Mouse (Mus musculus): Measurements from ENCODE around the gene Tnfrsf13c. TPM values are rescaled to one million over a fixed set of nuclear protein-coding genes. Genes with fewer than 3 reads are reported as not detected.

Gene Tnfrsf13c
- total and polyA plus RNA-seq, 3 experiments, result 204 to 287 (median 257) TPM

DNA sequence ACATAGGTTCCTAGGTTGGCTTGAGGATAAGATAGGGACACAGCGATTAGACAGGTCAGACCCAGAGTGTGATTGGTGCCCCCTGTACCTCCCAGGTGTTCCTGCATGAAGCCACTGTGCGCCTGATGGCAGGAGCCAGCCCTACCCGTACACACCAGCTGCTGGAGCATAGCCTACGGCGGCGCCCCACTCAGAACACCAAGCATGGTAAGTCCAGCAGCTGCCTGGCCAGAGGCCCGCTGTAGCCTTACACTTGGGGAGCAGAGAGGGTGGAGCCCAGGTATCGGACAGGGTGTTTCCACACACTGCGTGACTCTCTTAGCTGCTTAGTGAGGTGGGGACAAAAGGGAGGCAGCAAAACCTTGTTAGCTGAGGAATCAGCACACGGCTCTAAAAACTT is 21.1 kb downstream of the Tnfrsf13c start:
- H3K27ac ChIP-seq (ENCODE audit: insufficient read depth, low read depth), result 0 out of 2 replicates have a peak overlapping the region, but pooled peaks have one; percentile 3
- dilution Hi-C loops (cut with MboI; ENCODE audit: extremely low pct_ligation_motif_present, extremely low pct_unique_long_range_greater_than_20kb, low sequenced_read_pairs) (no loop called here), in situ Hi-C loops (cut with MboI; ENCODE audit: low pct_ligation_motif_present, low pct_unique_long_range_greater_than_20kb, low sequenced_read_pairs) (no loop called here)
- no peak for DNase-seq (ENCODE audit: extremely low read depth)
- peaks cover 92 to 99% of the 10 kb centered on the region in 2 experiments for H3K36me3 ChIP-seq (replicated peaks in 1 of 2; ENCODE audit: control insufficient read depth in 1 of 2, insufficient read depth in 1 of 2, low read length in 1 of 2)
- no peaks in the 10 kb centered on the region for H3K27me3 ChIP-seq (replicated peaks)
- H3K9ac ChIP-seq (ENCODE audit: insufficient read depth, low read depth), result no peak overlapping the region
- peaks cover 5% of the 10 kb centered on the region; the same call in 1 of the 2 replicates for H3K79me2 ChIP-seq (replicated peaks; ENCODE audit: control insufficient read depth, extremely low read depth, insufficient read depth, poor library complexity, severe bottlenecking)
- TF ChIP-seq MAZ (IDR thresholded peaks at IDR 0.05; ENCODE audit: low read depth, low read length) (no peak), CTCF (conservative IDR thresholded peaks at IDR 0.05 in 1 of 2, IDR thresholded peaks at IDR 0.05 in 1 of 2; ENCODE audit: low read depth in 2 of 2, low read length in 2 of 2) (no peak), JUND (conservative IDR thresholded peaks at IDR 0.05; ENCODE audit: low read depth, low read length) (no peak), USF2 (conservative IDR thresholded peaks at IDR 0.05; ENCODE audit: low read depth, low read length) (no peak), ZC3H11A (IDR thresholded peaks at IDR 0.05; ENCODE audit: low read depth, low read length) (no peak), UBTF (IDR thresholded peaks at IDR 0.05; ENCODE audit: low read depth, low read length) (no peak), ZNF384 (IDR thresholded peaks at IDR 0.05; ENCODE audit: low read depth, low read length) (no peak), TBP (conservative IDR thresholded peaks at IDR 0.05; ENCODE audit: low read depth, low read length) (no peak)
- no peak overlapping the region for H3K4me3 ChIP-seq (replicated peaks in 1 of 3; ENCODE audit: low read depth in 2 of 3, low read length in 2 of 3, poor library complexity in 1 of 3)
- H3K9me3 ChIP-seq (replicated peaks; ENCODE audit: low read length), result peaks cover 9% of the 10 kb centered on the region
- H3K4me2 ChIP-seq (ENCODE audit: insufficient read depth, low read depth, poor library complexity, severe bottlenecking), result no peak overlapping the region
- peaks cover 6 to 38% of the 10 kb centered on the region in 2 experiments; a peak in 3 of 4 replicates for H3K4me1 ChIP-seq (ENCODE audit: control insufficient read depth in 1 of 2, insufficient read depth in 2 of 2)

DNA sequence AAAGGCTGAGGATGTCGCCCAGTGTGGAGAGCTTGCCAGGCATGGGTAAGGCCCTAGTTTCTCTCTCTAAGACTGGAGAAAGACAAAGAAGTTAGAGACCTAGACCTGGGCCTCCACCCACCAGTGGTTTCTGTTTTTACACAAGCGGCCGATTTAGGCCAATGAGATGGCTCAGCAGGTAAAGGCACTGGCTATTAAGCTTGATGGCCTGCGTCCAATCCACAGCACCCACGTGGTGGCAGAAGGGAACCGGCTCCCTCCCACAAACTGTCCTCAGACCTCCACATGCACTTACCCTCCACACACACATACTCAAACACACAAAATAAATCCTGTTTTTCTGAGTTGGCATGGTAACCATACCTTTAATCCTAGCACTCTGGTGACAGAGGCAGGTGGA is 22.1 kb downstream of the Tnfrsf13c start:
- H3K36me3 ChIP-seq (replicated peaks in 1 of 2; ENCODE audit: control insufficient read depth in 1 of 2, insufficient read depth in 1 of 2, low read length in 1 of 2), result peaks cover 92 to 99% of the 10 kb centered on the region in 2 experiments
- H3K9me3 ChIP-seq (replicated peaks; ENCODE audit: low read length), result peaks cover 6% of the 10 kb centered on the region
- H3K4me1 ChIP-seq (ENCODE audit: control insufficient read depth in 1 of 2, insufficient read depth in 2 of 2), result peaks cover 6 to 38% of the 10 kb centered on the region in 2 experiments; a peak in 3 of 4 replicates
- H3K79me2 ChIP-seq (replicated peaks; ENCODE audit: control insufficient read depth, extremely low read depth, insufficient read depth, poor library complexity, severe bottlenecking), result no peaks in the 10 kb centered on the region; the same call in 1 of the 2 replicates
- H3K27me3 ChIP-seq (replicated peaks), result no peaks in the 10 kb centered on the region
- H3K4me2 ChIP-seq (ENCODE audit: insufficient read depth, low read depth, poor library complexity, severe bottlenecking), result no peak overlapping the region
- H3K9ac ChIP-seq (ENCODE audit: insufficient read depth, low read depth), result no peak overlapping the region
- no peak for DNase-seq (ENCODE audit: extremely low read depth)
- in situ Hi-C loops (cut with MboI; ENCODE audit: low pct_ligation_motif_present, low pct_unique_long_range_greater_than_20kb, low sequenced_read_pairs), result no loop called here
- H3K4me3 ChIP-seq (replicated peaks in 1 of 3; ENCODE audit: low read depth in 2 of 3, low read length in 2 of 3, poor library complexity in 1 of 3), result no peak overlapping the region
- TF ChIP-seq JUN (IDR thresholded peaks at IDR 0.05; ENCODE audit: insufficient read depth, low read depth, low read length) (no peak), TCF12 (IDR thresholded peaks at IDR 0.05; ENCODE audit: low read depth, low read length) (no peak), CHD1 (IDR thresholded peaks at IDR 0.05; ENCODE audit: low read depth, low read length) (no peak), USF1 (IDR thresholded peaks at IDR 0.05; ENCODE audit: low read depth, low read length) (no peak), MAFK (IDR thresholded peaks at IDR 0.05; ENCODE audit: insufficient replicate concordance, low read length) (no peak), UBTF (IDR thresholded peaks at IDR 0.05; ENCODE audit: low read depth, low read length) (no peak), NELFE (IDR thresholded peaks at IDR 0.05; ENCODE audit: low read depth, low read length) (no peak), MAX (IDR thresholded peaks at IDR 0.05; ENCODE audit: low read length) (no peak), PAX5 (IDR thresholded peaks at IDR 0.05; ENCODE audit: low read length) (no peak), ZC3H11A (IDR thresholded peaks at IDR 0.05; ENCODE audit: low read depth, low read length) (no peak), HCFC1 (IDR thresholded peaks at IDR 0.05; ENCODE audit: low read depth, low read length) (no peak), IRF4 (IDR thresholded peaks at IDR 0.05; ENCODE audit: low read depth, low read length) (no peak), KAT2A (IDR thresholded peaks at IDR 0.05; ENCODE audit: insufficient replicate concordance, low read length) (no peak), NRF1 (IDR thresholded peaks at IDR 0.05; ENCODE audit: low read depth, low read length) (no peak), ZMIZ1 (IDR thresholded peaks at IDR 0.05; ENCODE audit: low read depth, low read length) (no peak), EP300 (IDR thresholded peaks at IDR 0.05; ENCODE audit: low read length) (no peak), GABPA (IDR thresholded peaks at IDR 0.05; ENCODE audit: insufficient replicate concordance, low read depth, low read length) (no peak)
- dilution Hi-C loops (cut with MboI; ENCODE audit: extremely low pct_ligation_motif_present, extremely low pct_unique_long_range_greater_than_20kb, low sequenced_read_pairs), result no loop called here
- H3K27ac ChIP-seq (ENCODE audit: insufficient read depth, low read depth), result no peak overlapping the region

All from CH12.LX (cell line).